Mouse (Mus musculus): Measurements from ENCODE around the gene Gm49368. TPM values are rescaled to one million over a fixed set of nuclear protein-coding genes. Genes with fewer than 3 reads are reported as not detected.
A peak's percentile ranks its signal among the peaks of the same experiment; 100 is the strongest.
"Not testable (repeated sequence)": the region's sequence is repeated elsewhere in the genome, so short reads cannot be mapped to it uniquely, and the experiment has no call there.

The Gm49368 gene
- polyA plus RNA-seq, 1 experiment from 2014 or later = not detected

- H3K4me2 ChIP-seq (replicated peaks; ENCODE audit: low read depth, low read length) = no peak overlapping the region
- H3K27ac ChIP-seq (ENCODE audit: low read length) = no peak overlapping the region
- no peak overlapping the region for H3K9ac ChIP-seq (replicated peaks; ENCODE audit: low read depth, low read length)
- 82% methylated on average over 4 of the region's 4 CpGs for WGBS
- ATAC-seq (ENCODE audit: insufficient number of reproducible peaks, insufficient read depth, low FRiP score, low read depth) = no peak
- H3K4me3 ChIP-seq (ENCODE audit: low read depth, low read length) = no peak overlapping the region
- no peaks in the 10 kb centered on the region for H3K27me3 ChIP-seq (ENCODE audit: control insufficient read depth, insufficient read depth, low read length)
- no peaks in the 10 kb centered on the region for H3K36me3 ChIP-seq (ENCODE audit: control insufficient read depth, insufficient read depth, low read length)
- no peaks in the 10 kb centered on the region for H3K4me1 ChIP-seq (ENCODE audit: control insufficient read depth, insufficient read depth, low read length)
- no peaks in the 10 kb centered on the region for H3K9me3 ChIP-seq (ENCODE audit: control insufficient read depth, low read depth, low read length)
Measured at GRCm38 (mm10) chr7:128024932-128025331, 37.6 kb upstream of the Gm49368 start.

- Histone ChIP-seq H3K9ac (replicated peaks; ENCODE audit: low read depth, low read length) (no peak overlapping the region), H3K9me3 (ENCODE audit: control insufficient read depth, low read depth, low read length) (no peaks in the 10 kb centered on the region), H3K4me1 (ENCODE audit: control insufficient read depth, insufficient read depth, low read length) (no peaks in the 10 kb centered on the region), H3K27me3 (ENCODE audit: control insufficient read depth, insufficient read depth, low read length) (no peaks in the 10 kb centered on the region), H3K4me3 (ENCODE audit: low read depth, low read length) (no peak overlapping the region), H3K4me2 (replicated peaks; ENCODE audit: low read depth, low read length) (no peak overlapping the region), H3K27ac (ENCODE audit: low read length) (no peak overlapping the region), H3K36me3 (ENCODE audit: control insufficient read depth, insufficient read depth, low read length) (no peaks in the 10 kb centered on the region)
- no peak for ATAC-seq (ENCODE audit: insufficient number of reproducible peaks, insufficient read depth, low FRiP score, low read depth)
- 74% methylated on average over 4 of the region's 4 CpGs for WGBS
Measured at GRCm38 (mm10) chr7:128025381-128025780, 37.1 kb upstream of the Gm49368 start.

DNA sequence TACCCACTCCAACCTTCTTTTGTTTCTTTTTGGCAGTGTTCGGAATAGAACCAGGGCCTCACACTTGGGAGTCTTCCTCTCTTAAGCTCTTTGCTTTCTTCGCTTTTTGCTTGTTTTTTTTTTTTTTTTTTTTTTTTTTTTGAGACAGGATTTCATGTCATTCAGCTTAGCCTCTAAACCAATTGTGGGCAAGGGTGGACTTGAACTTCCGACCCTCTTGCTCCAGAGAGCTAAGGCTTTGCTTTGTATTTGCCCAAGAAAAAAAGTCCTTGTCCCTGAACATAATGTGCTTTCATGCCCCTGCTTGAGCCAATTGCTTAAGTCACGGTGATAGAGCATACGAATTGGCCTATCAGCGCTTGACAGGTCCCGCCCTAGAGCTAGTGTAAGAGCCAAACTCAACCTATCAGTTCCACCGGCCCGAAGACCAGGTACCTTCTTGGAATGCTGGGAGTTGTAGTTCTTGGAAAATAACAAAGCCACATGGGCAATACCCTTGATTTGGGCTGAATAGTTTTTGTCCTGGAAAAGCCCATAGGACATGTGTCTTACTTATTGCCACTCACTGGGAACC lies 31.0 kb upstream of the Gm49368 start:
- Histone ChIP-seq H3K9me3 (ENCODE audit: control insufficient read depth, low read depth, low read length) (no peaks in the 10 kb centered on the region), H3K4me3 (ENCODE audit: low read depth, low read length) (no peak overlapping the region), H3K27ac (ENCODE audit: low read length) (peak overlapping the region; percentile 58; the same call in 1 of the 2 replicates), H3K4me1 (ENCODE audit: control insufficient read depth, insufficient read depth, low read length) (no peaks in the 10 kb centered on the region), H3K27me3 (ENCODE audit: control insufficient read depth, insufficient read depth, low read length) (no peaks in the 10 kb centered on the region), H3K9ac (replicated peaks; ENCODE audit: low read depth, low read length) (no peak overlapping the region), H3K36me3 (ENCODE audit: control insufficient read depth, insufficient read depth, low read length) (no peaks in the 10 kb centered on the region), H3K4me2 (replicated peaks; ENCODE audit: low read depth, low read length) (no peak overlapping the region)
- peak; percentile 81 for ATAC-seq (ENCODE audit: insufficient number of reproducible peaks, insufficient read depth, low FRiP score, low read depth)
- WGBS = 35% methylated on average over 9 of the region's 9 CpGs

DNA sequence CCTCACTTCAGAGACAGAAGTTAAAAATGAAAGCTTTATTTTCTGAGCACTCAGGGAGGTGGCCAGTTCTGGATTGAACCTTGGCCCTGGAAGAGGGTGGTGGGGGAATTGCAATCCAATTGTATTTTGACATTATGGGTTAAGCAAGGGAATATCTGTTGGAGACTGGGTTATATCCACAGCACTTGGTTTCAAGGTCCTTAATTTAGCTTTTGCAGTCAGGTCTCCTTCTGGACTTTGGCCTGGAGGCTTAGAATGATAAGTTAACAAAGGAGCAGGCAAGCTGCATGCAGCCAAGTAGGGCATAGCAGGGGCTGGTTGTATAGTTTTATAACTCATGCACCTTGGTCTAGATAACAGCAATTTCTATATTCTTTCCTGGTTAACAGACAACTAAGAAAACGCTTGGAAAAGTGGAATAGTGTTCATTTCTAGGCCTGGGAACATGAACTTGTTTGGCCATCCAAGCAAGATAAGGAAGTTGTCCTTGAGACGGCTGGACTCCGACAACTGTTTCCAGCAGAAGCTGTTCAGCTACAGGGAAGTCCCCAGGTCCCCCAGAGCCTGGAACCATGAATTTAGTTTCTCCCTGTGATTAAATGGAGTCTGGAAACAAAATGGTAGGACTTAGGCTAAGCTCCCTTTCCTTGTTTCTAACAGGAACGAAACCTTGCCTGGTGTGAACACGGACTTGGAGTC lies 30.0 kb upstream of the Gm49368 start:
- Histone ChIP-seq H3K4me1 (ENCODE audit: control insufficient read depth, insufficient read depth, low read length) (no peaks in the 10 kb centered on the region), H3K9ac (replicated peaks; ENCODE audit: low read depth, low read length) (no peak overlapping the region), H3K9me3 (ENCODE audit: control insufficient read depth, low read depth, low read length) (no peaks in the 10 kb centered on the region), H3K36me3 (ENCODE audit: control insufficient read depth, insufficient read depth, low read length) (no peaks in the 10 kb centered on the region), H3K27me3 (ENCODE audit: control insufficient read depth, insufficient read depth, low read length) (no peaks in the 10 kb centered on the region), H3K27ac (ENCODE audit: low read length) (peak overlapping the region; percentile 58; the same call in 1 of the 2 replicates), H3K4me2 (replicated peaks; ENCODE audit: low read depth, low read length) (no peak overlapping the region), H3K4me3 (ENCODE audit: low read depth, low read length) (no peak overlapping the region)
- 86% methylated on average over 5 of the region's 5 CpGs for WGBS
- peak; percentile 53; the same call in 1 of the 2 replicates for ATAC-seq (ENCODE audit: insufficient number of reproducible peaks, insufficient read depth, low FRiP score, low read depth)

- no peaks in the 10 kb centered on the region for H3K4me1 ChIP-seq (ENCODE audit: control insufficient read depth, insufficient read depth, low read length)
- H3K27me3 ChIP-seq (ENCODE audit: control insufficient read depth, insufficient read depth, low read length) = no peaks in the 10 kb centered on the region
- 95% methylated on average over 3 of the region's 3 CpGs for WGBS
- no peak for ATAC-seq (ENCODE audit: insufficient number of reproducible peaks, insufficient read depth, low FRiP score, low read depth)
- H3K4me3 ChIP-seq (ENCODE audit: low read depth, low read length) = no peak overlapping the region
- no peak overlapping the region for H3K4me2 ChIP-seq (replicated peaks; ENCODE audit: low read depth, low read length)
- H3K36me3 ChIP-seq (ENCODE audit: control insufficient read depth, insufficient read depth, low read length) = no peaks in the 10 kb centered on the region
- H3K9ac ChIP-seq (replicated peaks; ENCODE audit: low read depth, low read length) = no peak overlapping the region
- H3K9me3 ChIP-seq (ENCODE audit: control insufficient read depth, low read depth, low read length) = no peaks in the 10 kb centered on the region
- H3K27ac ChIP-seq (ENCODE audit: low read length) = no peak overlapping the region
Measured at GRCm38 (mm10) chr7:128032989-128033293, 29.5 kb upstream of the Gm49368 start.

- WGBS = 89% methylated on average over 4 of the region's 4 CpGs
- Histone ChIP-seq H3K9ac (replicated peaks; ENCODE audit: low read depth, low read length) (no peak overlapping the region), H3K9me3 (ENCODE audit: control insufficient read depth, low read depth, low read length) (no peaks in the 10 kb centered on the region), H3K4me2 (replicated peaks; ENCODE audit: low read depth, low read length) (no peak overlapping the region), H3K27me3 (ENCODE audit: control insufficient read depth, insufficient read depth, low read length) (no peaks in the 10 kb centered on the region), H3K4me1 (ENCODE audit: control insufficient read depth, insufficient read depth, low read length) (no peaks in the 10 kb centered on the region), H3K36me3 (ENCODE audit: control insufficient read depth, insufficient read depth, low read length) (no peaks in the 10 kb centered on the region), H3K27ac (ENCODE audit: low read length) (no peak overlapping the region), H3K4me3 (ENCODE audit: low read depth, low read length) (no peak overlapping the region)
- no peak for ATAC-seq (ENCODE audit: insufficient number of reproducible peaks, insufficient read depth, low FRiP score, low read depth)
Measured at GRCm38 (mm10) chr7:128033616-128034015, 28.9 kb upstream of the Gm49368 start.

GRCm38 (mm10) chr7:128042161-128042820 lies 20.2 kb upstream of the Gm49368 start:
- not testable (repeated sequence) for H3K27me3 ChIP-seq (ENCODE audit: control insufficient read depth, insufficient read depth, low read length); ATAC-seq (ENCODE audit: insufficient number of reproducible peaks, insufficient read depth, low FRiP score, low read depth); H3K9ac ChIP-seq (replicated peaks; ENCODE audit: low read depth, low read length); H3K27ac ChIP-seq (ENCODE audit: low read length); H3K4me3 ChIP-seq (ENCODE audit: low read depth, low read length); H3K4me1 ChIP-seq (ENCODE audit: control insufficient read depth, insufficient read depth, low read length); H3K9me3 ChIP-seq (ENCODE audit: control insufficient read depth, low read depth, low read length); H3K4me2 ChIP-seq (replicated peaks; ENCODE audit: low read depth, low read length); H3K36me3 ChIP-seq (ENCODE audit: control insufficient read depth, insufficient read depth, low read length)
- 82% methylated on average over 14 of the region's 15 CpGs for WGBS

- no peaks in the 10 kb centered on the region for H3K9me3 ChIP-seq (ENCODE audit: control insufficient read depth, low read depth, low read length)
- ATAC-seq (ENCODE audit: insufficient number of reproducible peaks, insufficient read depth, low FRiP score, low read depth) = no peak
- H3K4me1 ChIP-seq (ENCODE audit: control insufficient read depth, insufficient read depth, low read length) = no peaks in the 10 kb centered on the region
- no peaks in the 10 kb centered on the region for H3K27me3 ChIP-seq (ENCODE audit: control insufficient read depth, insufficient read depth, low read length)
- no peaks in the 10 kb centered on the region for H3K36me3 ChIP-seq (ENCODE audit: control insufficient read depth, insufficient read depth, low read length)
- H3K4me2 ChIP-seq (replicated peaks; ENCODE audit: low read depth, low read length) = no peak overlapping the region
- no peak overlapping the region for H3K4me3 ChIP-seq (ENCODE audit: low read depth, low read length)
- no peak overlapping the region for H3K9ac ChIP-seq (replicated peaks; ENCODE audit: low read depth, low read length)
- 69% methylated on average over 4 of the region's 4 CpGs for WGBS
- H3K27ac ChIP-seq (ENCODE audit: low read length) = no peak overlapping the region
Measured at GRCm38 (mm10) chr7:128044142-128044785, 18.2 kb upstream of the Gm49368 start.
